Mouse (Mus musculus): ENCODE measurements around the gene 1700012A03Rik.

- no peak for TF ChIP-seq CTCF (IDR thresholded peaks at IDR 0.05)
- no peak for TF ChIP-seq POLR2A (IDR thresholded peaks at IDR 0.05; ENCODE audit: insufficient read depth, low read depth, low read length)
- TF ChIP-seq EP300 (IDR thresholded peaks at IDR 0.05; ENCODE audit: insufficient read depth, low read depth, low read length): no peak
Measured at GRCm38 (mm10) chr6:32028228-32029009, 21.6 kb upstream of the 1700012A03Rik start.
